Mouse (Mus musculus) left cerebral cortex, adult 9 months (tissue): Measurements from ENCODE around the gene Ifnlr1.
"Not testable (repeated sequence)": the region's sequence is repeated elsewhere in the genome, so short reads cannot be mapped to it uniquely, and the experiment has no call there.

Experiments used
- DNase-seq, 2 experiments: peaks; one replicate each; pipeline ENCODE4 v3.0.0; 2022; ENCODE audit warnings: low spot score in 2 of 2

The Ifnlr1 gene

GRCm38 (mm10) chr4:135686568-135686953 is 474 bp downstream of the Ifnlr1 start:
- DNase-seq: no peak

GRCm38 (mm10) chr4:135689797-135690196 is 3.7 kb downstream of the Ifnlr1 start:
- DNase-seq: no peak

GRCm38 (mm10) chr4:135690241-135690640 is 4.2 kb downstream of the Ifnlr1 start:
- DNase-seq: no peak

GRCm38 (mm10) chr4:135692916-135693315 is 6.8 kb downstream of the Ifnlr1 start:
- no peak for DNase-seq

GRCm38 (mm10) chr4:135698498-135698897 is 12.4 kb downstream of the Ifnlr1 start:
- no peak for DNase-seq

GRCm38 (mm10) chr4:135703497-135703896 is 17.4 kb downstream of the Ifnlr1 start:
- no peak for DNase-seq

- DNase-seq: no peak
These were observed 17.9 kb downstream of the Ifnlr1 start for GRCm38 (mm10) chr4:135704016-135704415.

GRCm38 (mm10) chr4:135706045-135706444 is 20.0 kb downstream of the Ifnlr1 start:
- DNase-seq: no peak

- DNase-seq: peak in 1 of 2 experiments; percentile 71
These were observed 23.0 kb downstream of the Ifnlr1 start for GRCm38 (mm10) chr4:135709072-135709564.

- no peak for DNase-seq
These were observed 23.5 kb downstream of the Ifnlr1 start for GRCm38 (mm10) chr4:135709621-135710020.

GRCm38 (mm10) chr4:135710392-135710791 is 24.3 kb downstream of the Ifnlr1 start:
- no peak for DNase-seq

- peak in 1 of 2 experiments; percentile 48 for DNase-seq
These were observed 28.7 kb downstream of the Ifnlr1 start for GRCm38 (mm10) chr4:135714776-135715175.

- not testable (repeated sequence) for DNase-seq
These were observed 30.4 kb downstream of the Ifnlr1 start for GRCm38 (mm10) chr4:135716438-135716837.

- DNase-seq: no peak
These were observed 36.6 kb downstream of the Ifnlr1 start for GRCm38 (mm10) chr4:135722540-135723290.

GRCm38 (mm10) chr4:135726416-135726815 is 40.3 kb downstream of the Ifnlr1 start:
- DNase-seq: no peak

- no peak for DNase-seq
These were observed 41.7 kb downstream of the Ifnlr1 start, which contains the start of gene Il22ra1 for GRCm38 (mm10) chr4:135727817-135728216. TSS of gene Il22ra1 (plus strand) at chr4:135728172.

GRCm38 (mm10) chr4:135730204-135730603 is 44.1 kb downstream of the Ifnlr1 start:
- peak in 1 of 2 experiments; percentile 36 for DNase-seq

GRCm38 (mm10) chr4:135730951-135731350 is 44.9 kb downstream of the Ifnlr1 start:
- no peak for DNase-seq

- peak in 1 of 2 experiments; percentile 64 for DNase-seq
These were observed 47.8 kb downstream of the Ifnlr1 start for GRCm38 (mm10) chr4:135733901-135734300.

- no peak for DNase-seq
These were observed 50.8 kb downstream of the Ifnlr1 start for GRCm38 (mm10) chr4:135736903-135737302.

GRCm38 (mm10) chr4:135738237-135738636 is 52.1 kb downstream of the Ifnlr1 start:
- DNase-seq: no peak

GRCm38 (mm10) chr4:135739148-135739547 is 53.1 kb downstream of the Ifnlr1 start:
- DNase-seq: no peak

- DNase-seq: no peak
These were observed 53.6 kb downstream of the Ifnlr1 start for GRCm38 (mm10) chr4:135739672-135740071.
